ENCODE assay signal across 9 mouse cellular contexts in genomic region chr10:89256762-89257456, GRCm38 (mm10).
DNase-seq lines count a peak whose midpoint lies in the region; ATAC-seq and TF ChIP-seq lines count a peak whose summit lies in the region.
"Had no signal": no experiment of that assay in that cellular context is flagged by ENCODE, and none has a peak within 500 bp of the region (broad histone marks: within the 10 kb centered on the region; RNA-seq: fewer than 3 reads in every experiment).

No protein-coding gene starts in this region.

- H3K27me3 ChIP-seq in lung, embryonic 14.5 days (ENCODE audit: insufficient read depth, low read length), result peaks cover 5% of the 10 kb centered on the region; the same call in 1 of the 2 replicates
- no peaks in the 10 kb centered on the region; the same call in 1 of the 2 replicates for H3K27me3 ChIP-seq in embryonic facial prominence, embryonic 15.5 days
- H3K27me3 ChIP-seq in midbrain, embryonic 14.5 days (ENCODE audit: control insufficient read depth, insufficient read depth, low read length), result no peaks in the 10 kb centered on the region

- TF ChIP-seq CTCF in lung, embryonic 14.5 days (IDR thresholded peaks at IDR 0.05; ENCODE audit: low read depth), result no peak
- no peak for TF ChIP-seq CTCF in layer of hippocampus, adult 2 months (conservative IDR thresholded peaks at IDR 0.05)

- no peaks in the 10 kb centered on the region for H3K9me3 ChIP-seq in lung, embryonic 14.5 days (ENCODE audit: low read depth, low read length)
- no peaks in the 10 kb centered on the region for H3K9me3 ChIP-seq in embryonic facial prominence, embryonic 15.5 days (replicated peaks)
- no peaks in the 10 kb centered on the region for H3K9me3 ChIP-seq in midbrain, embryonic 14.5 days (ENCODE audit: control insufficient read depth, low read length)
- H3K9me3 ChIP-seq: megakaryocyte, embryonic 14.5 days had no signal

- DNase-seq in lung, embryonic 14.5 days, result peak; percentile 42
- DNase-seq in lung, postnatal 36 days, result no peak
- DNase-seq in layer of hippocampus, adult 2 months (ENCODE audit: low spot score in 2 of 2), result peak in 1 of 2 experiments; percentile 12
- DNase-seq in midbrain, embryonic 14.5 days, result peak; percentile 80
- DNase-seq in thymus, adult 18-20 months, result no peak
- DNase-seq in thymus, postnatal 25 days, result no peak
- no peak for DNase-seq in adrenal gland, adult 8-10 months

- peak overlapping the region; percentile 61 for H3K4me2 ChIP-seq in lung, embryonic 14.5 days
- H3K4me2 ChIP-seq in embryonic facial prominence, embryonic 15.5 days (replicated peaks), result peak overlapping the region; percentile 49
- H3K4me2 ChIP-seq in midbrain, embryonic 14.5 days (ENCODE audit: low read length), result peak overlapping the region; percentile 76

- WGBS in lung, embryonic 14.5 days, result 2% methylated on average over 17 of the region's 17 CpGs
- WGBS in embryonic facial prominence, embryonic 15.5 days, result 2% methylated on average over 17 of the region's 17 CpGs
- under 1% methylated on average over 17 of the region's 17 CpGs for WGBS in midbrain, embryonic 14.5 days

- peaks cover 11% of the 10 kb centered on the region; the same call in 1 of the 2 replicates for H3K4me1 ChIP-seq in lung, embryonic 14.5 days (ENCODE audit: insufficient read depth)
- peaks cover 14% of the 10 kb centered on the region for H3K4me1 ChIP-seq in embryonic facial prominence, embryonic 15.5 days
- H3K4me1 ChIP-seq in midbrain, embryonic 14.5 days (ENCODE audit: control insufficient read depth, insufficient read depth, low read length), result peaks cover 23% of the 10 kb centered on the region

- H3K9ac ChIP-seq in lung, embryonic 14.5 days, result peak overlapping the region; percentile 16; the same call in 1 of the 2 replicates
- no peak overlapping the region for H3K9ac ChIP-seq in embryonic facial prominence, embryonic 15.5 days
- peak overlapping the region; percentile 78 for H3K9ac ChIP-seq in midbrain, embryonic 14.5 days (replicated peaks; ENCODE audit: low read length)

- peak; percentile 43; the same call in 1 of the 2 replicates for ATAC-seq in lung, embryonic 14.5 days (ENCODE audit: insufficient read depth)
- ATAC-seq in embryonic facial prominence, embryonic 15.5 days (ENCODE audit: insufficient number of reproducible peaks, low FRiP score, low TSS enrichment, low read depth), result no peak
- peak; percentile 75; the same call in 1 of the 2 replicates for ATAC-seq in midbrain, embryonic 14.5 days (ENCODE audit: low FRiP score, low TSS enrichment)

- no peaks in the 10 kb centered on the region for H3K36me3 ChIP-seq in lung, embryonic 14.5 days (ENCODE audit: insufficient read depth)
- no peaks in the 10 kb centered on the region for H3K36me3 ChIP-seq in embryonic facial prominence, embryonic 15.5 days
- no peaks in the 10 kb centered on the region for H3K36me3 ChIP-seq in midbrain, embryonic 14.5 days (ENCODE audit: control insufficient read depth, insufficient read depth, low read length)

- H3K27ac ChIP-seq in lung, embryonic 14.5 days (ENCODE audit: low read depth), result no peak overlapping the region
- no peak overlapping the region for H3K27ac ChIP-seq in embryonic facial prominence, embryonic 15.5 days (replicated peaks)
- H3K27ac ChIP-seq in layer of hippocampus, adult 2 months, result peak overlapping the region; percentile 92
- peak overlapping the region; percentile 85 for H3K27ac ChIP-seq in midbrain, embryonic 14.5 days (replicated peaks; ENCODE audit: low read depth, low read length)

- H3K4me3 ChIP-seq in lung, embryonic 14.5 days (ENCODE audit: low read depth, low read length), result peak overlapping the region; percentile 30
- H3K4me3 ChIP-seq in embryonic facial prominence, embryonic 15.5 days (replicated peaks), result peak overlapping the region; percentile 30
- H3K4me3 ChIP-seq in layer of hippocampus, adult 2 months, result peak overlapping the region; percentile 67
- peak overlapping the region; percentile 60 for H3K4me3 ChIP-seq in midbrain, embryonic 14.5 days (replicated peaks; ENCODE audit: low read depth, low read length)
- H3K4me3 ChIP-seq: megakaryocyte, embryonic 14.5 days had no signal

Comparison
In these comparisons a context has a peak if more than half of its experiments do, and no peak if none do; other contexts are left out.
1. DNase-seq: peak in lung, embryonic 14.5 days (single experiment) and midbrain, embryonic 14.5 days (single experiment); none in lung, postnatal 36 days (single experiment), thymus, adult 18-20 months (0 of 2), thymus, postnatal 25 days (single experiment) and adrenal gland, adult 8-10 months (single experiment).
2. H3K27ac ChIP-seq: peak in layer of hippocampus, adult 2 months (single experiment) and midbrain, embryonic 14.5 days (single experiment); none in lung, embryonic 14.5 days (single experiment) and embryonic facial prominence, embryonic 15.5 days (single experiment).
3. Peak in every context shown above with its lines, with median percentiles within 50 percentile points of each other: H3K4me2 ChIP-seq and H3K4me3 ChIP-seq.